Mouse (Mus musculus) spleen, embryonic (tissue): ENCODE measurements around the gene Myo18b.

Experiments
- CTCF ChIA-PET: fragments of 350-600 bp; sonication (Branson Sonifier 250); formaldehyde crosslinking; loops from one replicate; lab custom pipeline; 2022; lab: Charles Lee

The Myo18b gene

DNA sequence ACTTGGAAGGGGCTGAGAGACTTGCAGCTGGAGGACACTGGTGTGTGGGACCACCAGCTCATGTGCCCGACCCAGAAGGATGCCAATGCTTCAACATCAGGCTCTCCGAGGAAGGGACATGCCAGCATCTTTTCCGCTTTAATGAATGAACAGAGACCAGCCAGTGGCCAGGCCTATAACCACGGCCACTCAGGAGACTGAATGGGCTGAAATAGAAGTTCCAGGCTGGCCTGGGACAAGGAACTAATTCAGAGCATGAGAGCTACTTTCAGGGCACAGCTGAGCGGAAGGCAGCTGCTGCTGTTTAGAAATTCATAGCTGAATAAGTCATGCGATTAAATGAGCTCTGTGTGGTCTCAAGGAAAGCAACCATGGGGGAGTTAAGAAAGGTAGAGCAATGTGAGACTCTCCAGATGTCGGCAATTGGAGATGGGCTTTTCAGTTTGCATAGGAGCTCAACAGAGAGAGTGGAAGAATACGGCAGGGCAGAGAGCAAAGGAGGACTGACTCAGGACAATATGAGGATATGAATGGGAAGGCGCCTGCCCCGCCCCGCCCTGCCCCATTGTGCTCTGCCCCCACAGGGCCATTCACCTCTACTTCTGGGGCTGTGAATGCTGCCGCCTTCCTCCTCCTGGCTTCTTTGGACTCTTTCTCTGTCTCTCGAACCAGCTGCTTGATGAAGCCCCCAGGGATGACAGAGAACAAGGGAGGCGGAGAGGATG is 18.6 kb downstream of the Myo18b start:
- CTCF ChIA-PET, result no interaction called here

DNA sequence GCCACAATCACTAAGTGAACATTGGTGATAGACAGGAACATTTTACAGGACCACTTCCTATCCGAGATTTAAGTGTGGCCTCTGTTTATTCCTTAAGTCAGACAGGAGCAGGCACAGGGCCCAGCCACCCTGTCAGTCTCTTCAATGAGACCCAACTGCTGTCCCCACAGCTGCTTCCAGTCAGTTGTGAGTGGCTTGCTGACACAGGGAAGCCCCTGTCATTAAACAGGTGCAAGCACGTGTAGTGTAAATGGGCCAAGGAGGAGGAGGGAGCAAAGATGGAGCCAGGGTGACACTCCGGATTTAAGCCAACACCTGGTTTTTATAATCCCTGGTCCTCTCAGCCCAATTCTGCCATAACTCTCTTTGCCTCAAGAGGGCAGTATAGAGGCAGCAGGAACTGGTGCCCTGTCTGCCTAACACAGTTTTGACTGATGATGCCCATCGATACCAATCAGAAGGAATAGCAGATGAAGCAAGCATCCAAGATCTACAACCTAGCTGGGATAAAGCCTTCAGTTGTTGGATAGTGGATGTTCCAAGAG is 19.2 kb downstream of the Myo18b start:
- CTCF ChIA-PET, result no interaction called here

- CTCF ChIA-PET, result no interaction called here
Measured at GRCm38 (mm10) chr5:112872999-112873398, 23.2 kb downstream of the Myo18b start.

GRCm38 (mm10) chr5:112870729-112871128 is 25.4 kb downstream of the Myo18b start:
- CTCF ChIA-PET, result interaction anchor here (1.0 kb wide), 1 partner anchor 182 kb away, joined by 3 read pairs; no protein-coding TSS in a partner anchor

GRCm38 (mm10) chr5:112868620-112869019 is 27.5 kb downstream of the Myo18b start:
- CTCF ChIA-PET, result no interaction called here

DNA sequence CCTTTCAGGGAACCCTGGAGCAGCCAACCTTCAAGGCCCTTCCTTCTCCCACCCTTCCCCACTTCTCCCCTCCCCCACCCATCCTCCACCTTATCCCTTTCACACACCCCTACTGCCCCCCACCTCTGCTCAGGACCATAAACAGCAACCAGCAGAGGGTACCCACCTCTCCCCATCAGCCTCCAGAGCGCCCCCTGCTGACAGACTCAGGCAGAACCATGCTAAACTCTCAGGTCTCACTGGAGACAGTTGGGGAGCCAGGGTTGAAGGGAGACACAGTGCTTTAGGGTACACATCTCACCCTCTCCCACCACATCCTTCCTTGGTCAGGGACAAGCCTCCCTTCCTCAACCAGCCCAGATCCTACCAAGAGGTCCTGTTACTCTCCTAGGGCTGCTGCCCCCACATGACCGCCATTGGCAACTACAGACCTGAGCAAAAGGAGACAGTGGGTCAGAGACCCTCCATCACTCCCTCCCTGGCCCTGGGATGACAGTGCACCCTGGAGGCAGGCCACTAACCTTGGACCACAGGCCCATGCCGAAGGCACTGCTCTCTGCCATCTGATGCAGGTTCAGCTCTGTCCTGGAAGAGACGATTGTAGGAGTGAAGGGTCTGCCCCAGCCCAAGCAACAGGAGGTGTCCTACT is 31.3 kb downstream of the Myo18b start:
- CTCF ChIA-PET, result no interaction called here

- CTCF ChIA-PET, result no interaction called here
Measured at GRCm38 (mm10) chr5:112859379-112860035, 36.7 kb downstream of the Myo18b start.

DNA sequence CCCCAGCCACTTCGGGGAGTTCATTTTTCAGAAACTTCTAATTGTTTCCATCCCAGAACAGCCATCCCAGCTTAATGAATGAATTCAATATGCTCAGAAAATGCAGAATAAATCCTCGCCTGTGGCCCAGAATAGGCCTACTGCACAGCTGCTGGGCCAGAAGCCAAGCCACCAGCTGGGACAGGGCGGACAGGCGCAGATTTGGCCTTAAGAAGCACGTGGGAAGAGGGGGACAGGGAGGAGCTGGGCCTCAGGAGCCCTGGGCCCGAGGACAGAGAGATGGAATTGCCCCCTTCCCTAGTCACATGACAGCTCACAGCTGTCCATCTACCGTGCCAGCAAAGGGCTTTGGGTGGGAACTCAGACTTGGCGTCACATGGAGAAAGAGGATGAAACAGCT is 43.0 kb downstream of the Myo18b start:
- CTCF ChIA-PET, result no interaction called here

DNA sequence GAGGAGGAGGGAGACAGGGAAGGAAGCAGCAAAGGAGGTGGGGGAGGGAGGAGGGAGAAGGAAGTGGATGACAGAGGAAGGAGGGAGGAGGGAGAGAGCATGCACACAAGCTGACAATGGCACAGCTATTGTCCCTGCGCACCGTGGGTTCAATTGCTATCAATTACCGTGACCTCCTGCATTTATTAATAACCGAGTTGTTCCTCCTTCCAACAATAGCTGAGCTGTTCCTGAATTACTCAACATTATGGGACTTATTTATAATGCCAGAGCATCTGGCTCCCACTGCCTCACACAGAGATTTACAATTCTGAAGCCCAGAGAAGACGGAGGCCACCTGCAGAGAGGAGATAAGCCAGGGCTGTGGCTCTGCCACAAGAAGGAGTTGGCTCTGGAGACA is 44.8 kb downstream of the Myo18b start:
- CTCF ChIA-PET, result no interaction called here

DNA sequence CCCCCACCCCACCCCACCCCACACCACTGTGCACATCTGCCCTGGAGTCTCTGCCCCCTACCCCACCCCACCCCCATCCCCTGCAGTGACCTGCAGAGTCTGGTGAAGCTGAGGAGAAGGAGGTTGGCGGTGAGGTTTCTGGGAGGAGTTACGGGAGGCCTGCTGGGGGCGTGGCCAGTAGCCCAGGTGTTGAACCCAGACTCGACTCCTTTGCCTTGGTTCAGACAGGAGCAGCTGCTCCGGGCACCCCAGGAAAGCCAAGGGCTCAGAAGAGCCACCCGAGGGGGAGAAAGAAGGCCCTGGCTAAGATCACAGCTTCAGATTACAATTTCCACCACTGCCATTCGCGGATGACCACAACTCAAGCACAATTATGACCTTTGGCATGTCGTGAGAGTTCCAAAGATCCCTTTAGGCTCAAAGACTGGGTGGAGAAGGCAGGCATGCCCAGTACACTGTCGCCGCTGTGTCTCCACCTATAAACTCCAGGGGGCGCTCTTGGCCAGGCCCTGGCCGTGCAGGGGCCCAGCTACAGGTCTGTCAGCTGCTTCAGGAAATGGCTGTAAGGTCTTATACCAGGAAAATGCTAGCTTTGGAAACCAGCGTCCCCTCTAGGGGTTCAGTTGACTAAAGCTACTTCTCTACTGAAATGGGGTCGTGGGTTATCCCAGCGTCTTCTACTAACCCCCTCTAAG is 47.4 kb downstream of the Myo18b start:
- CTCF ChIA-PET, result no interaction called here

DNA sequence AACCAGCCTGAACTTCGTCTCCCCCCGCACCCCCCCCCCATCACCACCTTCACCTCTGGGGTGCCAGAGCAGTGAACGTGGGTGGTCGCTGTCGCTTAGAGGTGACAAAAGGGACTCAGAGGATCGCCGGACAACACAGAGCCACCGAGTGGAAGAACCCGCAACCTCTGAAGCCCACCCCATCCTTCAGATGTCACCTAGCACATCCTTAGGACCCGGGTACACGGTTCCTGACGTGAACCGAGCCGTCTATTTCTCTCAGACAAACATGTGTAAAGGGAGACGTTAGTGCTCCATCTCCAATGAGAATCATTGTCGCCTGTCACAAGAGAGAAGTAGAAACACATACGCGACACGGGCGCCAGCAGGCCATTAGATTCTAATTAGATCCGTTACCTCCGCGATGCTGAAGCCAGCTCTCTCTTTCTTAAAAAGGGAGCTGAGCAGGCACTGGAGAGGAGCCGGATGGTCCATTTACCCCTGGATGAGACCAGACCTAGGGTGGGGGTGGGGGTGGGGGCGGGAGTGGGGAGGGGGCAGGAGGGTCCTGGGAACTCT is 48.1 kb downstream of the Myo18b start:
- CTCF ChIA-PET, result no interaction called here

DNA sequence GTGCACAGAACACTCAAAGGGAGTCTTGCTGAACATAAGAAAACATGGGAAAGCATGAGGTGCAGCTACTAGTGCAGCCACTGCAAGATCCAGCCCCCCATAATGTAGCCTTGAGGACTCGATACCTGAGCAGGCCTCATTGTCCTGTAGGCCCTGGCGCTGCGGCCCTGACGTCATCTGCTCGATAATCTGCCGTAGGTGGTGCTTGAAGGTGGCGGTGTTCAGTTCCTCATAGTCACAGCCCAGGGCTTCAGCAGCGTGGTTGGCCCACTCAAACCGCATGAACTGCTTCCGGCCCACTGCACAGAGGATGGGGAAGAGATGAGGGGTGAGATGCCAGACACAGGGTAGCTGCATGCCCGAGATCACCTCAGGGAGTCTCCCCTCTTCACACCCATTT is 50.0 kb downstream of the Myo18b start:
- CTCF ChIA-PET, result no interaction called here

DNA sequence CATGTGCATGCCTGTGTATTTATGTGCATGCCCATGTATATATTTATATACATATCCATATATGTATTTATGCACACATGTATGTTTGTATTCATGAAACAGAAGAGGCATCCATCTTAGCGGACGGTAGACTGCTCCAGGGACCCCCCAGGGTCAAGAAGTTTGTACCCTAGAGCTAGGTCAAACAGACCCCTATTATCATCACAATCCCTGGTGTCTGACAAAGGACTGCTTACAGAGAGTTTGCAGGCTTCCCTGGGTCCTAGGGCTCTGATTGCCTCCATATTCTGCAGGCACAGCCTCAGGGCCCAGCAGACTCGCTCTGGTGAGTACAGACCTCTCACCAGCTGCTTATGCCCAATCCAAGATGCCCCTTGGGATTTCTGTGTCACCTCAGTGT is 51.7 kb downstream of the Myo18b start:
- CTCF ChIA-PET, result no interaction called here

DNA sequence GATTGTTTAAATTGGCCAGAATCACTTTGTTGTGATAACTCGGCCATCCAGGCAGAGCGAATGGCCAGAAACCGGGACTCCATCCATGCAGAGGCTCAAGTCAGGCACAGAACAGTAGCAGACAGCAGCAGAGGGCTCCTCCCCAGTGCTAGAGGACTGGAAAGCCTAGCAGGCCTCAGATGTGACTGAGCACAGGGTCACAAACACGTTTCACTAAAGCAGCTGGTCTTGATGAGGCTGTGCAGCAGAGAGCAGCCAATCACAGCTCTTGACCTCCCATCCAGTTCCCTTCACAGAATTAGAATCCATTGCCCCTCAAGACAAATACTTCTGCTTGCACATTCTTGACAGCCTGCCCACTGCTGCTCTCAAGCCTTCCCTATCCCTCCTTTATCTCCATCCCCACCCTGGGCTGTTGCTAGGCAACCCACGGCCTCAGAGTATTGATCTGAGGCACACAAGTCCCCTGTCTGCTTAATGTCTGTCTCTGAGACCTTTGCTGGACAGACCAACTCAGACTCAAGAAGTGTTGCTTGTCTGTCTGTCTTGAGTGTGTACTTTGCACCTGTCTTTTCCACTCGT is 52.4 kb downstream of the Myo18b start:
- CTCF ChIA-PET, result no interaction called here

- CTCF ChIA-PET, result no interaction called here
Measured at GRCm38 (mm10) chr5:112842696-112843095, 53.5 kb downstream of the Myo18b start.

GRCm38 (mm10) chr5:112841850-112842249 is 54.3 kb downstream of the Myo18b start:
- CTCF ChIA-PET, result no interaction called here

GRCm38 (mm10) chr5:112834896-112835295 is 61.3 kb downstream of the Myo18b start:
- CTCF ChIA-PET, result no interaction called here

GRCm38 (mm10) chr5:112833866-112834265 is 62.3 kb downstream of the Myo18b start:
- CTCF ChIA-PET, result no interaction called here

GRCm38 (mm10) chr5:112825091-112825794 is 70.9 kb downstream of the Myo18b start:
- CTCF ChIA-PET, result no interaction called here

GRCm38 (mm10) chr5:112824376-112824775 is 71.8 kb downstream of the Myo18b start:
- CTCF ChIA-PET, result no interaction called here

DNA sequence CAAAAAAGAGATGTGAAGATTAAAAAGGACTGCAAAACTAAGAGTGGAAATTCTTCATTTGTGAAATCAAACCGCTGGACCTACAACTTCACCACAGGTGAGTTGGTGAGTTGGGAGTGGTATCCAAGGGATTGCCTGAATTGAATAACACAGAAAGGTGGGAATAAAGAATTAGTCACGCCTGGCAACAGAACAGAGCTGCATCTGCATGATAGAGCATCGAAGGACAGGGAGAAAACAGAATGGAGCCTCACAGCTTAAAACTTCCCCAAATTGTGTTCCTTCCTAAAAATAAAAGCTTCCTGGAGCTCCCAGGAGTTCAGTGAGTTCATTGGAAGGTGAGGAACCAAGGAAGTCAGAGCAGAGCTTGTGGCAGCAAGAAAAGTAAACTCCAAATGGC is 73.7 kb downstream of the Myo18b start:
- CTCF ChIA-PET, result no interaction called here
